Mouse (Mus musculus) spleen, adult 2 months (tissue): ENCODE results near the gene Ropn1.

Experiments used
- CTCF ChIP-seq: fragments of 200-500 bp; IDR thresholded peaks from 2 replicates; pipeline ENCODE4 v1.5.1; 2011; ENCODE audit warnings: mild to moderate bottlenecking, inconsistent platforms; ENCODE audit not compliant: insufficient read depth, insufficient read length, insufficient replicate concordance; ENCODE audit errors: extremely low read depth
- POLR2A ChIP-seq: fragments of 200-500 bp; IDR thresholded peaks from 2 replicates; pipeline ENCODE4 v1.6.1; 2011; ENCODE audit warnings: low read depth, low read length, inconsistent platforms

DNA sequence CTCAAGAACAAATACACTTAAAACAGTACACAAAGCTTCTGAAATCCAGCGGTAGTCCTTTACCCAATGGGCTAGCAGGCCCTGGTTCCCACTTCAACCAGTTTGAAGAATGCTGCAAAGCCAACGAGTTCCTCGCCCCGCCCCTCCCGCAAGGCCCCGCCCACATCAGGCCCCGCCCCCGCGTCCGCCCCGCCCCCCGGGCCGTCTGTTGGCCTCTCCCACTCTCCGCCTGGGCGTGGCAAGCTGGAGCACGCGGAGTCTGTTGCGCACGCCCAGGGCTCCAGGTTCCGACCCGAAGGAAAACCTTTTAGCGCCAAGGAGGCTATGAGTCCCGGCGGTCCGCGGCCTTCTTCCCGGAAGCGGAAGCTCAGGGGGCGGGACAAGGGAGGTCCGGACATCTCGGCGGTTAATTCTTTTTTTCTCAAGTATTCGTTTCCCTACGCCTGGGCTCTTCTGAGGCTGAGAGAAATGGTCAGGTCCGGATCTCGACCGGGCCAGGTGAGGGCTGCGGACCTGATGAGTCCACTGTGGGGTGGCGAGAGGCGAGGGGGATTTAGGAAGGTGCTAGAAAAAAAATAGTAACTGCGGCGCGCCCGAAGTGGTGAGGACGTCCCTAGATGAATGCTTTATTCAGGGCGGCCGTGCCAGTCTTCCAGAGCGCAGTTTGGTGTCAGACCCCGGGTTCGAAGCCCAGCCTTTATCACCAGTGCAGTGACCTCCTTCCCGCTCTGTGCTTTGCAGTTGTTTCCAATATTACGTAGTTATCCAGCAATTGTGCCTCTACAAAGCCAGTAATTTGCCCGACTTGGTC is 40.8 kb downstream of the Ropn1 start, which contains the start of gene Ccdc14:
- TF ChIP-seq POLR2A (no peak), CTCF (no peak)
